Mouse (Mus musculus): ENCODE data around the gene Mapkbp1.

Mapkbp1 gene

DNA sequence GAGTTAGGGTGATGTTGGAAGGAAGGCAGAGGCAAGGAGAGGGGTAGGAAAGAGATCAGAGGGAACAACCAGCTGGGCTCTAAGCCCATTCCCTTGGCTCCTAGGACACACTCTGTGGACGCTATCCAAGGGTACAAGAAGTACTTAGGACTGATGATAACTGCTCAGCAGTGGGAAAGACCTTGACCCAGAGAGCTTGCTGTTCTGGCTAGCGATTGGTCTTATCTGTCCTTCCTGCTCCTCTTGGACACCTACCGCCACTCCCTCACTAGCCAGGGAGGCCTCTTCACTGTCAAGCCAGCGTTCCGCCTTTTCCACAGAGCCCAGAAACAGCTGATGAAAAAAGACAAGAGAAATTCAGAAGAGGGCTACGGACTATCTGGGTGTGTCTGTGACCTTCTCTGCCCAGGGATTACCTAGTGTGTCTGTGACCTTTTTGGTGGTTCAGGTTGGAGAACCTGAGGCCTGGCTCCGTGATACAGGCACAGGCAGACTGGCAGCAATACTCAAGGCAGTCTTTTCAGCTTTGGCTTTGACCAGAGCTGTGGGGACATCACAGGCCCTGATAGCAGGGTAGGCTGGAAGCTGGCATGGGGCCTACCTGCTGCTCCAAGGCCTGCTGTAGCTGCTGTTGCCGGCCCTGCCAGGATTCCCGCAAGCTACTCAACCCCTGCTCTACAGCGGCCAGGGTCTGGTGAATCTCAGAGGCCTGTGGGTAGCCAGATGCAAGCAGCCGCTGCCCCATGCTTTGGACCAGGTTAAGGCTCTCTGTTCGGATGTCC, 82.5 kb downstream of the Mapkbp1 start:
- no peak for DNase-seq (ENCODE audit: low spot score in 2 of 2)

DNA sequence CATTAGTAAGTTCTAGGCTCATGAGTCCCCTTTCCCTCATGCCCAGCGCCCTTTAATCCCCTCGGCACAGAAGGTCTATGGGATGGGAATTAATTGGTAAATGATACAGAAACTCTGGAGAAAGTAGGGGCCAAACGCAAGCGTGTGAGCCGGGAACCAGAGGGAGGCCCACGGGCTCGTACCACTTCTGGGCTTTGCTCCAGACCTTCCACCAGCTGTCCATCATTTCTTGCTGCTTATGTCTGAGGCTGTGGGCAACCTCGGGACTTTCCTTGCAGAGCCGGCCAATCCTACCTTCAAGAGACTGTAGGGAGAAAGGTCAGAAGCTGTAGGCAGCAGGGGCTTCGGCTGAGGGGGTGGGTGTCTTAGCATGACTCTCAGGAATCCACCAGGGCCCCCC, 83.4 kb downstream of the Mapkbp1 start:
- no peak for DNase-seq (ENCODE audit: low spot score in 2 of 2)

- DNase-seq (ENCODE audit: low spot score in 2 of 2), result no peak
Measured at GRCm38 (mm10) chr2:120058818-120059217, 86.3 kb downstream of the Mapkbp1 start.

DNA sequence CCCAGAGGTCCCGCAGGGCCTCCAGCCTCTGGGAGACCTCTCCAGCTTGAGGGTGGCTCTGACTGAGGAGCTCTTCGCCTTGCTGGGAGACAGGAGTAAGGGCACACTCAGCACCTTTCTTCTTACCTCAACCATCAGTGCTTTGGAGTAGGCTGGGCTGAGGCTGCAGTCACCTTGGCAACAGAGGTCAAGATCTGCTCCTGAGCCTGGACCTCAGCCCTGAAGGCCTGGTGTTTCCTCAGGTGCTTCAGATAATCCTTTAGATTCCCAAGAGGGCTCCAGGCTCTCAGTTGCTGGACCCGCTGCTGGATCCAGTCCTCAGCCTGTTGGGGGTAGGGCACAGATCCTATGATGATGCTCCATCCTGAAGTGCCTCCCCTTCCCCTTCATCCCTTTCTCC, 87.0 kb downstream of the Mapkbp1 start:
- no peak for DNase-seq (ENCODE audit: low spot score in 2 of 2)

DNA sequence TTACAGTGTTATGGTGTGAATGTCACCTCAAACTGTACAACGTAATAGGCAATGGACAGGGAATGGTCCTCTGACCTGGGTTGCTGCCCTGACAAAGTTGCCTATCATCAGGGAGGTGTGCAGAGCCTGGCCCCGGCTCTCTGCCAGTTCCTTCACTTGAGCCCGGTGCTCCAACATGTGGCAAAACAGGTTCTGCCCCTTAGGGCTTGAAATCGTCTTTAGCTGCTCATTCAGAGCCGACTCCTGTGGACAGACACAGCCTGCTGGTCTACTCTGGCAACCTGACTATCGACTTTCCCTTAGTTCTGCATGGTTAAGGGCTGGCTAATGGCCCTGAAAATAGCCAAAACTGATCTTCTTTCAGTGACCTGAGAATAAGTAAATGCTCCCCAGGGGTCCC, 87.7 kb downstream of the Mapkbp1 start:
- no peak for DNase-seq (ENCODE audit: low spot score in 2 of 2)

- DNase-seq (ENCODE audit: low spot score in 2 of 2), result no peak
Measured at GRCm38 (mm10) chr2:120060651-120061050, 88.2 kb downstream of the Mapkbp1 start.

DNA sequence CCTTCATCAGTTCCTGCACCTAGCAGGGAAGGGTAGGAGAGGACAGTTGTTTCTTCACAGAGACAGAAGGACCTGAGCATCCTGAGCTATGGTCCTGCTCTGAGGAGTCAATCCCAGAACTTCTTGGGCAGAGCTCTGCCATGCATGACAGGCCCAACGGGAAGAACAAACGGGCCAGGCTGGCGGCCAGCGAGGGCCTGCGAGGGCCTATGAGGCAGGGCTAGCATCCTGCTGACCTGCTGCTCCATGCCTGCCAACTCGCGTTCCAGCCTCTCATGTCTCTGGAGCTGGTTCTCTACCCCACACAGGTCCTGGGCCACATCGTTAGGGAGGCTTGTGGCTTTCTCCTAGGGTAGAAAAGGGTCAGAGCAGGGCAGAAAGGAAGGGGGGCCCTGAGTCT, 89.7 kb downstream of the Mapkbp1 start:
- no peak for DNase-seq (ENCODE audit: low spot score in 2 of 2)

DNA sequence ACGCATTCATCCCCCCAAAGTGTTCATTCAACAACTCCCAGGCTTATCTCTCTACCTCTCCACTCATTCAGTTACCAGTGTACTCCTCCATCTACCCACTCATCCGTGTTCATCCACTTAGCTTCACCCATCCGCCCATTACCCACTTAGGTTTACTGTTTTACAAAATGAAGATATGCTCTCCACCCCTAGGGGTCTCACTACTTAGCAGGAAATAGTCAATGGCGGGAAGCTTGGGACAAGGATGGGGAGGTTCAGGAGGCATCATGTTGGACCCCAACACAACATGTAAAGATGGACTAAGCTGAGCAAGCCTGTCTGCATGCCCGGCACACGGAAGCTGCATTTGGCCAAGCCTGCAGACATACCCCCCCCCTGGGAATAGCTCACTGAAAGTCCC, 92.1 kb downstream of the Mapkbp1 start:
- DNase-seq (ENCODE audit: low spot score in 2 of 2), result no peak

GRCm38 (mm10) chr2:120065243-120065642, 92.7 kb downstream of the Mapkbp1 start:
- DNase-seq (ENCODE audit: low spot score in 2 of 2), result no peak

- DNase-seq (ENCODE audit: low spot score in 2 of 2), result no peak
Measured at GRCm38 (mm10) chr2:120066224-120066623, 93.7 kb downstream of the Mapkbp1 start.

DNA sequence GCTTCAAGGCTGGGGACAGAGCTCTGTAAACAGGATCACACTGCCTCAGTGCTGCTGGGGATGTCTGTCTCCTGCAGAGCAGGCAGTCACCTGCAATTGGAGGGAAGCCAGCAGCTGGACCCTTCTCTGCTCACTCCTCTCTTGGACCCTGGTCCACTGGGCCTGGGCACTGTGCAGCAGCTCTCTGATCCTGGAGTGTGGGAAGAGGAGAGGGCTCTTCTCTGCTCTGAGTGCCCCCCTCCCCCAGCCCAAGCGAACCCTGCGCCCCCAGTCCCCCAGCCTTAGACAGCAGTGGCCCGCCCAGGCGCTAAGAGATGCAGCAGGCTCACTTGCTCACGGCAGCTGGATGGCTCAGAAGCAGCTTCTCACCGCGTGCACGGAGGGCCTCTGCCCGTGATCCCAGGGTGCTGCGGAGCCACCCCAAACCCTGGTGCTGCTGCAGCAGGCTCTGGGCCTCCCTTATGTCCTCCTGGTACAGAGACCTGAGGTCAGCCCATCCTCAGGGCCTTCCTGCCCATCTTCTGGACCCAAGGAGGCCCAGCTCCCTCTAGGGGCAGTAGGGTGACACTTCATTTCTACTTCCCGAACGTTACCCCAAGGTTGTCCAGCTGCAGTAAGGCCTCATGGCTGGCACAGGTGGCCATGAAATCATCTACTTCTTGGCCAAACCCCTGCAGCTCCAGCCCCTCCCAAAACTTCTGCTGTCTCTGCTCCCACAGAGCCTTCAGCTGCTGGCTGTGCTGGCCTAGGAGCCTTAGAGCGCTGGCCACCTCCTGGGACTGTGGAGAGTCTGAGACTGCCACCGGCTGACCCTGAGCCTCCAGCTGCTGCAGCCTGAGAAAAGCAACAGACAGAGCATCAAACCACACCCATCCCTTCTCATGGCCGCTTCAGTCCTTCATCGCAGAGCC, 96.3 kb downstream of the Mapkbp1 start:
- peak in 1 of 2 experiments; percentile 30 for DNase-seq (ENCODE audit: low spot score in 2 of 2)

DNA sequence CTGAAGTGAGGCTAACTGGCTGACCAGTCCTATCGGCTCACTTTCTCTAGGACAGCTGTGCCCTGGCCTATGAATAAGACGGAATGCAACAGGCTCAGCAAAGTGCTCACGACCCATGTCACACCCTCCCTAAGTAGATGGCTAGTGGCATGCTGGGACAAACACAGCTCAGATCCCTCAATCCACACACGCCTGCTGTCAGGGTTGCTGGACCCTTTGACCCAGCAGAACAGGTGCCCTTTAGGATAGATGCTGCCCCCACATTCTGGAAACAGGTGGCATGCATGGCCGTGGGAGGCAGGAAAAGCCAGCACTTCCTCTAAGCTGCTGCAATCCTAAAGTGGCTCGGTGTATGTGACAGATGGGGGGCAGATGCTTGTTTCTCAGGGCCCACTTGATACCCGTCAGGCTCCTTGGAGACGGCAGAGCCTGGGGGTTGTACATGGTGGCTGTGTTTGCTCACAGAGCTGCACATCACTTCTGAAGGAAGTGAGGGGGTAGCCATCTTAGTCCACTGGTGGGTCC, 97.0 kb downstream of the Mapkbp1 start:
- no peak for DNase-seq (ENCODE audit: low spot score in 2 of 2)

GRCm38 (mm10) chr2:120074096-120074495, 101.6 kb downstream of the Mapkbp1 start:
- no peak for DNase-seq (ENCODE audit: low spot score in 2 of 2)

DNA sequence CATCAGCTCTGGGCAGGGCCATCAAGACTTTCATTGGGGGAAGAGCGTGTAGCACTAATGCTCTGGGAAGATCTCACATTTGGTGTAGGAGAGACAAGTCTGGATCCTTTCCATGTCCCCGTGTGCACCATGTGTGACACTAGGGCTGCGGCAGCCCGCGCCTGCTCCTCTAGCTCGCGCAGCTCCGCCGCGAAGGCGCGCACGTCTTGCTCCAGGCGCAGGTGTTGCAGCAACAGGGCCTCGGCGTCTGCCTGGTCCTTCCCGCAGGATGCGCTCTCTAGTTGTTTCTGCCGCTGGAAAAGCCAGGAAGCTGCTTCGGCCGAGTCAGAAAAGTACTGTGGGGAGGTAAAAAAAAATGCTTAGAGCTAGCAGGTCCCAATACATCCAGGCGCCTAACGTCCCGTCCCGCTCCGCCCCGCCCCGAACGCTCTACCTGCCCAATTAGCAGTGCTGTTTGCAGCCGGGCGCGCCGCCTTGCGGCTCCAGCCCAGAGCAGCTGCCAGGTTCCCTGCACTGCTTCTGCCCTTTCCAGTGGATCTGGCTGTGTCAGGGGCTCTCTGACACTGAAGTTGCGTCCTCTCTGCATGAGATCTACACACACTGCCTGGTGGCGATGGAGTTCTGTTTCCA, 103.7 kb downstream of the Mapkbp1 start:
- DNase-seq (ENCODE audit: low spot score in 2 of 2), result peak in 1 of 2 experiments; percentile 28
